ENCODE assay signal across 22 mouse cellular contexts in genomic region chr10:46108810-46109209, GRCm38 (mm10).
"Had no signal": no experiment of that assay in that cellular context is flagged by ENCODE, and none has a peak within 500 bp of the region (broad histone marks: within the 10 kb centered on the region; RNA-seq: fewer than 3 reads in every experiment).

No protein-coding gene starts in this region.

- DNase-seq: gastrocnemius, postnatal 14 days; gastrocnemius, postnatal 36 days; heart, adult 11 months; heart, adult 2 months; heart, postnatal 14 days; heart, postnatal 36 days; kidney, adult 18-20 months; kidney, adult 8-10 months; kidney, postnatal 10 days; kidney, postnatal 25 days; kidney, postnatal 4 days had no signal

- H3K36me3 ChIP-seq: heart, embryonic 13.5 days; heart, embryonic 15.5 days; hindbrain, embryonic 13.5 days; hindbrain, embryonic 15.5 days; limb, embryonic 10.5 days; limb, embryonic 12.5 days; liver, embryonic 12.5 days had no signal

- H3K27ac ChIP-seq: heart, adult 2 months; heart, embryonic 13.5 days; heart, embryonic 15.5 days; hindbrain, embryonic 13.5 days; hindbrain, embryonic 15.5 days; hindbrain, postnatal 0 days; layer of hippocampus, adult 2 months; left cerebral cortex, adult 2 months; limb, embryonic 10.5 days; limb, embryonic 12.5 days; liver, embryonic 12.5 days; liver, embryonic 14.5 days had no signal

- H3K4me1 ChIP-seq: heart, embryonic 13.5 days; heart, embryonic 15.5 days; hindbrain, embryonic 13.5 days; hindbrain, embryonic 15.5 days; limb, embryonic 10.5 days; limb, embryonic 12.5 days; liver, embryonic 12.5 days had no signal

- H3K27me3 ChIP-seq: heart, embryonic 13.5 days; heart, embryonic 15.5 days; hindbrain, embryonic 13.5 days; hindbrain, embryonic 15.5 days; limb, embryonic 12.5 days; liver, embryonic 12.5 days had no signal

- H3K9me3 ChIP-seq: heart, embryonic 13.5 days; heart, embryonic 15.5 days; hindbrain, embryonic 13.5 days; hindbrain, embryonic 15.5 days; limb, embryonic 10.5 days; limb, embryonic 12.5 days; liver, embryonic 12.5 days had no signal

- H3K9ac ChIP-seq: heart, embryonic 13.5 days; heart, embryonic 15.5 days; hindbrain, embryonic 13.5 days; hindbrain, embryonic 15.5 days; limb, embryonic 12.5 days; liver, embryonic 12.5 days; liver, embryonic 14.5 days had no signal

- H3K4me3 ChIP-seq: heart, adult 2 months; heart, embryonic 13.5 days; heart, embryonic 15.5 days; hindbrain, embryonic 13.5 days; hindbrain, embryonic 15.5 days; layer of hippocampus, adult 2 months; left cerebral cortex, adult 2 months; limb, embryonic 10.5 days; limb, embryonic 12.5 days; liver, embryonic 12.5 days had no signal
